Mouse (Mus musculus) adipocyte (in vitro differentiated cells): ENCODE results near the gene Tmod2.
"Not testable (repeated sequence)": the region's sequence is repeated elsewhere in the genome, so short reads cannot be mapped to it uniquely, and the experiment has no call there.

Source experiments
- DNase-seq: peaks from one replicate; pipeline ENCODE4 v3.0.0-alpha.2; 2016; ENCODE audit warnings: low spot score

The Tmod2 gene

GRCm38 (mm10) chr9:75549010-75549409, 62.1 kb downstream of the Tmod2 start:
- peak; percentile 30 for DNase-seq

- peak; percentile 94 for DNase-seq
Observed at GRCm38 (mm10) chr9:75546885-75547553, 64.1 kb downstream of the Tmod2 start.

GRCm38 (mm10) chr9:75545514-75545913, 65.6 kb downstream of the Tmod2 start:
- no peak for DNase-seq

- no peak for DNase-seq
Observed at GRCm38 (mm10) chr9:75541497-75541896, 69.6 kb downstream of the Tmod2 start.

GRCm38 (mm10) chr9:75536422-75536821, 74.7 kb downstream of the Tmod2 start:
- DNase-seq, result no peak

GRCm38 (mm10) chr9:75534431-75534962, 76.6 kb downstream of the Tmod2 start:
- DNase-seq, result no peak

- DNase-seq, result not testable (repeated sequence)
Observed at GRCm38 (mm10) chr9:75532989-75533388, 78.1 kb downstream of the Tmod2 start.

- no peak for DNase-seq
Observed at GRCm38 (mm10) chr9:75532461-75532860, 78.7 kb downstream of the Tmod2 start.

GRCm38 (mm10) chr9:75529358-75529757, 81.8 kb downstream of the Tmod2 start:
- no peak for DNase-seq

GRCm38 (mm10) chr9:75528096-75528495, 83.0 kb downstream of the Tmod2 start:
- DNase-seq, result no peak

- peak; percentile 39 for DNase-seq
Observed at GRCm38 (mm10) chr9:75527368-75528059, 83.6 kb downstream of the Tmod2 start.

GRCm38 (mm10) chr9:75523646-75524045, 87.5 kb downstream of the Tmod2 start:
- no peak for DNase-seq

- DNase-seq, result no peak
Observed at GRCm38 (mm10) chr9:75522217-75522616, 88.9 kb downstream of the Tmod2 start.

GRCm38 (mm10) chr9:75521788-75522187, 89.3 kb downstream of the Tmod2 start:
- peak; percentile 61 for DNase-seq

- DNase-seq, result no peak
Observed at GRCm38 (mm10) chr9:75520940-75521339, 90.2 kb downstream of the Tmod2 start.

- DNase-seq, result peak; percentile 14
Observed at GRCm38 (mm10) chr9:75517751-75518150, 93.4 kb downstream of the Tmod2 start.
